Mouse (Mus musculus): Measurements from ENCODE around the gene Hist3h2ba.
A peak's percentile ranks its signal among the peaks of the same experiment; 100 is the strongest.
"Not testable (repeated sequence)": the region's sequence is repeated elsewhere in the genome, so short reads cannot be mapped to it uniquely, and the experiment has no call there.

Hist3h2ba gene

DNA sequence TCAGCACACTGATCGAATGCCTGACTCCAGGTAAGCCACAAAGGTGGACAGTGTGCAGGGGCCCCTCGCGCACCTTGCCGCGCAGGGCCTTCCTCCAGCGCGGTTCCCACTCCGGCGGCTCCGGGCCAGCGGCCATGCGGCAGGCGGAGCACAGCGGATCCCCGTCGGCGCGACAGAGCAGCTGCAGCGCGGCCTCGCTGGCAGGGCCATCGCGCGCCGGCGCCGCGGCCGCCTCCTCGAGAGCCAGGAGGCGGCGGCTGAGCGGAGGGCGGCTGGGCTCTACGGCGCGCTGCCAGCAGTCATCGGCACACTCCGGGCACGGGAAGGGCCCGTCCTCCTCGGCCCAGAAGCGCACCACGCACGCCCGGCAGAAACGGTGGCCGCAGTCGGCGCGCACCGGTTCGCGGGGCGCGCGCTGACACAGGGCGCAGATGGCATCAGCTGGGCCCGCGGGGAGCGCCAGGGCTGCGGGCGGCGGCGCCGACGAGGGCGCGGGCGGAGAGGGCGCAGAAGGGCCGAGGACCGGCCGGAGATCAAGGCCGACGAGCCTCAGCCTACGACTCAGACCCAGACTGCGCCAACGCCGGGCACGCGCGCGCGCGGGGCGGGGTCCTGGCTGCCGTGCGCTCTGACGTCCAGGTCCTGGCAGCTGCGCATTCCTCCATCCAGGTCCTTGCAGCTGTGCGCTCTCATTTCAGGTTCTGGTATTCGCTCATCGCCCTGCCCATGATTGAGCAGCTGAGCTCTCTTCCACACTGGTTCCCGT is 10.2 kb upstream of the Hist3h2ba start, which contains the start of gene Rnf187:
Gene Rnf187, minus strand, starts transcription at position 595 of the 766 bp plus-strand sequence.
- peak; percentile 96 for DNase-seq (ENCODE audit: extremely low read depth, insufficient read length, low spot score)

DNA sequence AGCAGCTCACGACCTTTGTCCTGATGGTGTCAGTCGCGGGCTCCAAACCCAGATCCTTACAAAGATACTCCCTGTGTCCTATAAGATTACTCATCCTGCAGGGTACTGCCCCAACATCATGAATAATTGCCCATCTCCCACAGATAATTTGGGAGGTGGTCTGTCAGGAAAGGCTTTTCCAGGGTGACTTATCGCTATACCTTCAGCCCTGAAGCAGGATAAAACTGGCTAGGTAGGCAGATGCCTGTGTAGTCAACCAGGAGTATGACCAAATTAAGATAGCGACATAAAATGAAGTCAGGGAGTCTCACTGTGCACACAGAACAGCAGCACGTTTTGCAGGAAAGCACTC is 9.7 kb upstream of the Hist3h2ba start:
- DNase-seq (ENCODE audit: extremely low read depth, insufficient read length, low spot score): no peak

GRCm38 (mm10) chr11:58944136-58944535 is 4.6 kb upstream of the Hist3h2ba start:
- DNase-seq (ENCODE audit: extremely low read depth, insufficient read length, low spot score): no peak

DNA sequence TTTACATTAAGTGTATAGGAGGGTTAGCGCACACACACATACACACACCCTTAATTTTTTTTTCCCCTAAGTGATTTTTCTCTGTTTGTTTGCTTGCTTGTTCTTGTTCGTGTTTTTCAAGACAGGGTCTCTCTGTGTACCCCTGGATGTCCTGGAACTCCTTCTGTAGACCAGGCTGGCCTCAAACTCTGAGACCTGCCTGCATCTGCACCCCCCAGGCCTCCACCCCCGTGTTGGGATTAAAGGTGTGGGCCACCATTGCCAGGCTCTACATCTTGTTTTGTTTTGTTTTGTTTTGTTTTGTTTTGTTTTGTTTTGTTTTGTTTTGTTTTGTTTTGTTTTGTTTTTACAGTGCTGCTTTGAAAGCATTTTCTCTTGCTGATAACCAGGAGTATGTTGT is 1.4 kb upstream of the Hist3h2ba start:
- no peak for DNase-seq (ENCODE audit: extremely low read depth, insufficient read length, low spot score)

- DNase-seq (ENCODE audit: extremely low read depth, insufficient read length, low spot score): no peak
These were observed 757 bp upstream of the Hist3h2ba start for GRCm38 (mm10) chr11:58947798-58948528.

- DNase-seq (ENCODE audit: extremely low read depth, insufficient read length, low spot score): no peak
These were observed 1.0 kb downstream of the Hist3h2ba start for GRCm38 (mm10) chr11:58949480-58950431.

DNA sequence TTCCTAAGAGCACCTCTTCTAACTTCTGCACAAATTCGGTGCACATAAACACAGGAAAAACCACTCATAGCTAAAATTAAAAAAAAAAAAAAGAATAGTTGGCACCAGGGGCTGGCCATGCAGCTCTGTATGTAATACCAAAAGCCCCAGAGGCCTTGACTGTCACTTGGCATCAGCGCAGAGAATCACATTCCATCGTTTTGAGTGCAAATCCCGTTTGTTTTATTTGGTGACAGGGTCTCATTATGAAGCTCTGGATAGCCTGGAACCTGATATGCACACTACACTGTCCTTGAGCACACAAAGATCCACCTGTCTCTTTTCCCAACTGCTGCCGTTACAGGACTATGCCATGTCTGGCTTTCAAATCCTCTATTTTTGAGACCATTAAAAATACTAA is 2.5 kb downstream of the Hist3h2ba start:
- no peak for DNase-seq (ENCODE audit: extremely low read depth, insufficient read length, low spot score)

GRCm38 (mm10) chr11:58953351-58954169 is 4.8 kb downstream of the Hist3h2ba start:
- peak; percentile 73 for DNase-seq (ENCODE audit: extremely low read depth, insufficient read length, low spot score)

GRCm38 (mm10) chr11:58954170-58954419 is 5.4 kb downstream of the Hist3h2ba start:
- not testable (repeated sequence) for DNase-seq (ENCODE audit: extremely low read depth, insufficient read length, low spot score)

DNA sequence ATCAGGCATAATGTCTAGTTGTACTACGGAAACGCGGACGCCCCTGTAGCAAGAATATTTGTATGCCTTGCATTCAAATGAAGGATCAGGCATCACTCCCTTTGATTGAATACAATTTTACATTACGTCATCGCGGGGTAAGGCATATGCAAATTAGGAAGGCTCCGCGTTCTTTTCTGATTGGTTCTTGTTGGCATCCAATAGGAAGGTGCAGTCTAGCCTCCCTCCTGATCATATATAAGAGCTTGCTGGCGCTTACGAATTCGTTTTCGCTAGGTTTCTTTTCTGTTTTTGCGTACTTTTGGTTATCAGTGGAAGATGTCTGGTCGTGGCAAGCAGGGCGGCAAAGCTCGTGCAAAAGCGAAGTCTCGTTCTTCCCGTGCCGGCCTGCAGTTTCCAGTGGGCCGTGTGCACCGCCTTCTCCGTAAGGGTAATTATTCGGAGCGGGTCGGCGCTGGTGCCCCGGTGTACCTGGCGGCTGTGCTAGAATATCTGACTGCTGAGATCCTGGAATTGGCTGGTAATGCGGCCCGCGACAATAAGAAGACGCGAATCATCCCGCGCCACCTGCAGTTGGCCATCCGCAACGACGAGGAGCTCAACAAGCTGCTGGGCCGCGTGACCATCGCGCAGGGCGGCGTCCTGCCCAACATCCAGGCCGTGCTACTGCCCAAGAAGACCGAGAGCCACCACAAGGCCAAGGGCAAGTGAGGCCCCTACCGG is 5.9 kb downstream of the Hist3h2ba start, which contains the start of the genes Hist3h2a and Trim17:
Gene Hist3h2a, plus strand, starts transcription at position 266 of the 723 bp plus-strand sequence.
Gene Trim17, plus strand, starts transcription at position 266 of the 723 bp plus-strand sequence.
- peak; percentile 93 for DNase-seq (ENCODE audit: extremely low read depth, insufficient read length, low spot score)

DNA sequence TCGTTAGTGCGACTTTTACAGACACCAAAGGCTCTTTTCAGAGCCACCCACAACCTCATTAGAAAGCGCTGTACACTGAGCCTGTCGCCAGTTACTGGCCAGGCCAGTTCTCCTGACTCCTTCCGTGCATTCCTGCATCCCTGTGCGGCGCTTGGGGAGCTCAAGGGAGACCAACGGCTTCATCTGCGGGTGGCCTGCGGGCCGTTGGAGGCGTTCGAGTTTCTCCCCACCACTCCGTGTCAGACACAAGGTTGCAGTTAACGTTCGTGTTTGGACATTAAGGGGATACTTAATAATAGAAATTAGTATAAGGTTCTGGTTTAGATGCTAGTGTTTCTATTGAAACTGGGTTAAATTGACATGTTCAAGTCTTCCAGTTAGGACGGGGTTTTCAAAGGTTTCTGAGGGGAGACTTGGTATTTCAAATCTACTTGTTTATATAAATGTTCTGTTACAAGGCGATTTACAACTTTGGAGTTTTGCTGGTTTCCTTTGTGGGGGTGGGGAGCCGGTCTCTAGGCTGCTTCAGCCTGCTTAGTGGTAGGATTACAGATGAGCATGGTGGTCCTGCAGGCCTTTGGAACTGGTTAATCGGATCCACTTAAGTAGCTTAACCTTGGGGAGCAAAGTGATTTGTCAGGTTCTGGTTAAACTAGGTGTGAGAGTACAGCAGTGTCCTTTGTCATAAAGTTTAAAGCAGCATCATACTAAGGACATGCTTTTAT is 6.6 kb downstream of the Hist3h2ba start:
- peak; percentile 39 for DNase-seq (ENCODE audit: extremely low read depth, insufficient read length, low spot score)

DNA sequence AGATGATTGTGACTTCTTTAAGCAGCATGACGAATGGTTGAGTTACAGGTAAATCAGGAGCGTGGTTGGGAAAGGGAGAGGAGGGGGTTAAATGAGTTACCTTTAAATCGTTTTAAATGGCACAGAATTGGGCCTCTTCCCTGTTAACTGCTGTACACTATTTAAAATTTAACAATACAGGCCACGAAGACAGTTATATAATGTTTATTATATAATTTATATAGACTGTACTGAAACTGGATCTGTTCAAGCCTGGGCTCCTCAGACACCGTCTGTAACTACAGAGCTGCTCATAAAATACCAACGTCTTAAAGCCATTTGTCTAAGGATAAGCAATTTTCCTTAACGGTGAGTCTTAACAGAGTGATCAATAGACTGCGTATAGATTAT is 7.1 kb downstream of the Hist3h2ba start:
- DNase-seq (ENCODE audit: extremely low read depth, insufficient read length, low spot score): no peak

GRCm38 (mm10) chr11:58957226-58957914 is 8.7 kb downstream of the Hist3h2ba start:
- no peak for DNase-seq (ENCODE audit: extremely low read depth, insufficient read length, low spot score)

GRCm38 (mm10) chr11:58958536-58958935 is 9.8 kb downstream of the Hist3h2ba start:
- DNase-seq (ENCODE audit: extremely low read depth, insufficient read length, low spot score): no peak

GRCm38 (mm10) chr11:58959186-58959825 is 10.6 kb downstream of the Hist3h2ba start:
- DNase-seq (ENCODE audit: extremely low read depth, insufficient read length, low spot score): no peak

DNA sequence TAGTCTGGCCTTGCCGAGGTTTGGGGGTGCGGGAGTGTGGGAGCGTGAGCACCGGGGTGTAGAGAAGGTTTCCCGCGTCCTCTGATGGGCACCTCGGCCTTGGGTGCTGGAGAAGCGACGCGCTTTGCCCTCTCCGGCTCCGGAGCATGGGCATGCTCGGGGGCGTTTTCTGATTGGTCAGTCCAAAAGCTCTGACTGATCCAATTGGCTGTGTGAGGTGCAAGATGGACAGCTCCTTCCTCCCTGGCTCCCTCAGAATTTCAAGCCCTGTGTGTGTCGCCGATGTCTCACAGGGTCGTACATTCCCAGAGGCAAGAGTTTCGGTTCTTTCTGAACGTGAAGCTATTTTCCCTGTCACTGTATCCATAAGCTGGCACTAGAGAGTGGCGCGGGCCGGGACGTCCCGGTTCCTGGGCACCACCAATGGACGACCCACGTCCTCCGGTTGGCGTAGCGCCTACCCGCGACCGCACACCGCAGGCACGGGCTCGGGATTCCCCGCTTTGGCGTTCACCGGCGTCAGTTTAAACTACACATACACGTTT is 11.3 kb downstream of the Hist3h2ba start:
- DNase-seq (ENCODE audit: extremely low read depth, insufficient read length, low spot score): peak; percentile 92

DNA sequence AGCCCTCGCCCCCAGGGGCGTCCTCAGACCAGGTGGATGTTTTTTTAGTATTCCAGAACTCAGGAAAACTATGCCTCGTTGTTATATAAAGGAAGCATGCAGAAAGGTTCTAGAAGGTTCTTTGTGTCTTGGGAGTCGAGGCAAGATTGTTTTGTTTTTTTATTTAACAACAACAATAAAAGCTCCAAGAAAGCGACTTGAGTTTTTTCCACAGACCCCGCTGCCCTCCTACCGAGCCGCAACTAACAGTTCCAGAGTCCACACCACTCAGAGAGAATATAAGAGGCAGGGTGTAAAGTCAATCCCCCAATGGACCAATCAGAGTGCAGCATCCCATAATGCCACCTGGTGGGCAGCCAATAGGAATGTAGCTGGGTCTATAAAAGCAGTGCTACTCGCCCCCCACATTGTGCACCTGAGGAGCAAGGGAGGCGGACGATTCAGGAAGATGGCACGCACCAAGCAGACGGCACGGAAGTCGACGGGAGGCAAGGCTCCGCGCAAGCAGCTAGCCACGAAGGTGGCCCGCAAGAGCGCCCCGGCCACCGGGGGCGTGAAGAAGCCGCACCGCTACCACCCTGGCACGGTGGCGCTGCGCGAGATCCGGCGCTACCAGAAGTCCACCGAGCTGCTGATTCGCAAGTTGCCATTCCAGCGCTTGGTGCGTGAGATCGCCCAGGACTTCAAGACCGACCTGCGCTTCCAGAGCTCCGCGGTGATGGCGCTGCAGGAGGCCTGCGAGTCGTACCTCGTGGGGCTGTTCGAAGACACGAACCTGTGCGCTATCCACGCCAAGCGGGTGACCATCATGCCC is 12.9 kb downstream of the Hist3h2ba start:
- DNase-seq (ENCODE audit: extremely low read depth, insufficient read length, low spot score): no peak

All from 3134 (cell line).